Mouse (Mus musculus): ENCODE measurements around the gene Atcay. TPM values are rescaled to one million over a fixed set of nuclear protein-coding genes. Genes with fewer than 3 reads are reported as not detected.

Gene Atcay
- polyA plus RNA-seq, 1 experiment from 2014 or later = not detected

- peak overlapping the region; percentile 90 for H3K27ac ChIP-seq
- H3K4me1 ChIP-seq = peaks cover 39% of the 10 kb centered on the region
- peaks cover 25% of the 10 kb centered on the region for H3K36me3 ChIP-seq
- no peaks in the 10 kb centered on the region for H3K9me3 ChIP-seq (replicated peaks)
- 10% methylated on average over 5 of the region's 5 CpGs for WGBS
- H3K4me3 ChIP-seq = peak overlapping the region; percentile 93
- H3K27me3 ChIP-seq (ENCODE audit: low read depth, poor library complexity, severe bottlenecking) = no peaks in the 10 kb centered on the region
- no peak for DNase-seq (ENCODE audit: low spot score)
Measured at GRCm38 (mm10) chr10:81168087-81168431, 62.6 kb downstream of the Atcay start.

- H3K36me3 ChIP-seq = peaks cover 31% of the 10 kb centered on the region
- H3K27me3 ChIP-seq (ENCODE audit: low read depth, poor library complexity, severe bottlenecking) = no peaks in the 10 kb centered on the region
- H3K4me1 ChIP-seq = peaks cover 40% of the 10 kb centered on the region
- no peaks in the 10 kb centered on the region for H3K9me3 ChIP-seq (replicated peaks)
- WGBS = 1% methylated on average over 64 of the region's 64 CpGs
- H3K4me3 ChIP-seq = peak within 1 kb of the TSS; percentile 93
- H3K27ac ChIP-seq = peak within 1 kb of the TSS; percentile 90
- peak; percentile 99 for DNase-seq (ENCODE audit: low spot score)
Measured at GRCm38 (mm10) chr10:81167200-81168086, 63.2 kb downstream of the Atcay start, which contains the start of gene Pias4. Gene Pias4, minus strand, starts transcription at chr10:81167923.

GRCm38 (mm10) chr10:81165118-81165517 is 65.5 kb downstream of the Atcay start:
- H3K4me1 ChIP-seq = peaks cover 53% of the 10 kb centered on the region
- DNase-seq (ENCODE audit: low spot score) = no peak
- no peak overlapping the region for H3K4me3 ChIP-seq
- peaks cover 54% of the 10 kb centered on the region for H3K36me3 ChIP-seq
- H3K27ac ChIP-seq = no peak overlapping the region
- 61% methylated on average over 8 of the region's 8 CpGs for WGBS
- no peaks in the 10 kb centered on the region for H3K9me3 ChIP-seq (replicated peaks)
- H3K27me3 ChIP-seq (ENCODE audit: low read depth, poor library complexity, severe bottlenecking) = no peaks in the 10 kb centered on the region

- no peak for DNase-seq (ENCODE audit: low spot score)
- Histone ChIP-seq H3K27me3 (ENCODE audit: low read depth, poor library complexity, severe bottlenecking) (no peaks in the 10 kb centered on the region), H3K4me1 (peaks cover 37% of the 10 kb centered on the region), H3K4me3 (0 out of 2 replicates have a peak overlapping the region, but pooled peaks have one; percentile 2), H3K27ac (no peak overlapping the region), H3K36me3 (peaks cover 81% of the 10 kb centered on the region), H3K9me3 (replicated peaks) (no peaks in the 10 kb centered on the region)
- whole genome bisulfite sequencing = 59% methylated on average over 2 of the region's 2 CpGs
Measured at GRCm38 (mm10) chr10:81162318-81162652, 68.3 kb downstream of the Atcay start.

GRCm38 (mm10) chr10:81161602-81162317 is 68.9 kb downstream of the Atcay start:
- peaks cover 32% of the 10 kb centered on the region for H3K4me1 ChIP-seq
- H3K9me3 ChIP-seq (replicated peaks) = no peaks in the 10 kb centered on the region
- H3K36me3 ChIP-seq = peaks cover 86% of the 10 kb centered on the region
- no peaks in the 10 kb centered on the region for H3K27me3 ChIP-seq (ENCODE audit: low read depth, poor library complexity, severe bottlenecking)
- WGBS = 68% methylated on average over 8 of the region's 8 CpGs
- H3K27ac ChIP-seq = no peak overlapping the region
- DNase-seq (ENCODE audit: low spot score) = no peak
- 0 out of 2 replicates have a peak overlapping the region, but pooled peaks have one; percentile 2 for H3K4me3 ChIP-seq

GRCm38 (mm10) chr10:81154736-81155135 is 75.9 kb downstream of the Atcay start:
- Histone ChIP-seq H3K27ac (0 out of 2 replicates have a peak overlapping the region, but pooled peaks have one; percentile 5), H3K36me3 (peaks cover 85% of the 10 kb centered on the region), H3K9me3 (replicated peaks) (no peaks in the 10 kb centered on the region), H3K4me1 (peaks cover 11% of the 10 kb centered on the region), H3K27me3 (ENCODE audit: low read depth, poor library complexity, severe bottlenecking) (no peaks in the 10 kb centered on the region), H3K4me3 (no peak overlapping the region)
- DNase-seq (ENCODE audit: low spot score) = no peak
- WGBS = 86% methylated on average over 6 of the region's 6 CpGs

Small RNA genes within 50 kb of the gene (microRNA-seq; reads per million reads assigned to microRNA genes)
- gene Mir3057 = 15.5 reads per million, percentile 25 among the genes with 10 or more reads in this experiment

Other genes starting within 250 kb of the Atcay start
- 4.3 and 4.5 TPM in 2 replicates for gene Gng7, start 215.9 kb downstream of the Atcay start, polyA plus RNA-seq (2016; fragmentation: Nextera tagmentation; extraction: Ambion mirVana)
- 0.11 and 0.18 TPM in 2 replicates for gene Diras1, start 205.2 kb downstream of the Atcay start, polyA plus RNA-seq (2016; fragmentation: Nextera tagmentation; extraction: Ambion mirVana)
- 10.9 and 14.7 TPM in 2 replicates for gene Slc39a3, start 193.4 kb downstream of the Atcay start, polyA plus RNA-seq (2016; fragmentation: Nextera tagmentation; extraction: Ambion mirVana)
- gene Sgta, start 170.7 kb downstream of the Atcay start, polyA plus RNA-seq (2016; fragmentation: Nextera tagmentation; extraction: Ambion mirVana) = 284 and 291 TPM in 2 replicates
- gene Thop1, start 160.8 kb downstream of the Atcay start, polyA plus RNA-seq (2016; fragmentation: Nextera tagmentation; extraction: Ambion mirVana) = 113 and 128 TPM in 2 replicates
- gene Creb3l3, start 132.0 kb downstream of the Atcay start, polyA plus RNA-seq (2016; fragmentation: Nextera tagmentation; extraction: Ambion mirVana) = 0.58 and 0.66 TPM in 2 replicates
- 244 and 245 TPM in 2 replicates for gene Map2k2, start 124.9 kb downstream of the Atcay start, polyA plus RNA-seq (2016; fragmentation: Nextera tagmentation; extraction: Ambion mirVana)
- gene Zbtb7a, start 95.6 kb downstream of the Atcay start, polyA plus RNA-seq (2016; fragmentation: Nextera tagmentation; extraction: Ambion mirVana) = 9.6 and 11.7 TPM in 2 replicates
- gene Pias4, start 62.9 kb downstream of the Atcay start, polyA plus RNA-seq (2016; fragmentation: Nextera tagmentation; extraction: Ambion mirVana) = 73.6 and 73.9 TPM in 2 replicates
- 575 and 611 TPM in 2 replicates for gene Eef2, start 54.2 kb downstream of the Atcay start, polyA plus RNA-seq (2016; fragmentation: Nextera tagmentation; extraction: Ambion mirVana)
- gene Dapk3, start 47.8 kb downstream of the Atcay start, polyA plus RNA-seq (2016; fragmentation: Nextera tagmentation; extraction: Ambion mirVana) = 46.5 and 52.0 TPM in 2 replicates
- gene 4930442H23Rik, start 47.0 kb downstream of the Atcay start, polyA plus RNA-seq (2016; fragmentation: Nextera tagmentation; extraction: Ambion mirVana) = not detected in 2 replicates
- gene Nmrk2, start 28.8 kb downstream of the Atcay start, polyA plus RNA-seq (2016; fragmentation: Nextera tagmentation; extraction: Ambion mirVana) = not detected in 2 replicates
- gene Zfr2, start 2.3 kb upstream of the Atcay start, polyA plus RNA-seq (2016; fragmentation: Nextera tagmentation; extraction: Ambion mirVana) = 2.0 and 5.0 TPM in 2 replicates
- gene Matk, start 22.1 kb upstream of the Atcay start, polyA plus RNA-seq (2016; fragmentation: Nextera tagmentation; extraction: Ambion mirVana) = 2.1 and 3.0 TPM in 2 replicates
- 234 and 258 TPM in 2 replicates for gene Mrpl54, start 36.1 kb upstream of the Atcay start, polyA plus RNA-seq (2016; fragmentation: Nextera tagmentation; extraction: Ambion mirVana)
- gene Apba3, start 36.1 kb upstream of the Atcay start, polyA plus RNA-seq (2016; fragmentation: Nextera tagmentation; extraction: Ambion mirVana) = 56.5 and 57.6 TPM in 2 replicates
- 4.7 and 5.1 TPM in 2 replicates for gene Tjp3, start 60.7 kb upstream of the Atcay start, polyA plus RNA-seq (2016; fragmentation: Nextera tagmentation; extraction: Ambion mirVana)
- gene Pip5k1c, start 62.1 kb upstream of the Atcay start, polyA plus RNA-seq (2016; fragmentation: Nextera tagmentation; extraction: Ambion mirVana) = 67.0 and 71.3 TPM in 2 replicates
- gene Cactin, start 90.3 kb upstream of the Atcay start, polyA plus RNA-seq (2016; fragmentation: Nextera tagmentation; extraction: Ambion mirVana) = 62.5 and 67.7 TPM in 2 replicates
- gene Tbxa2r, start 97.9 kb upstream of the Atcay start, polyA plus RNA-seq (2016; fragmentation: Nextera tagmentation; extraction: Ambion mirVana) = 3.2 and 3.6 TPM in 2 replicates
- 0.09 TPM in 1 of 2 replicates, not detected in the other for gene Gipc3, start 112.4 kb upstream of the Atcay start, polyA plus RNA-seq (2016; fragmentation: Nextera tagmentation; extraction: Ambion mirVana)
- gene Hmg20b, start 119.6 kb upstream of the Atcay start, polyA plus RNA-seq (2016; fragmentation: Nextera tagmentation; extraction: Ambion mirVana) = 99.6 and 114 TPM in 2 replicates
- gene Mfsd12, start 126.7 kb upstream of the Atcay start, polyA plus RNA-seq (2016; fragmentation: Nextera tagmentation; extraction: Ambion mirVana) = 7.6 and 8.8 TPM in 2 replicates
- gene 4930404N11Rik, start 135.0 kb upstream of the Atcay start, polyA plus RNA-seq (2016; fragmentation: Nextera tagmentation; extraction: Ambion mirVana) = 0.24 and 0.38 TPM in 2 replicates
- gene Fzr1, start 147.7 kb upstream of the Atcay start, polyA plus RNA-seq (2016; fragmentation: Nextera tagmentation; extraction: Ambion mirVana) = 134 and 148 TPM in 2 replicates
- 101 and 115 TPM in 2 replicates for gene Dohh, start 153.6 kb upstream of the Atcay start, polyA plus RNA-seq (2016; fragmentation: Nextera tagmentation; extraction: Ambion mirVana)
- gene Gm48551, start 153.6 kb upstream of the Atcay start, polyA plus RNA-seq (2016; fragmentation: Nextera tagmentation; extraction: Ambion mirVana) = 3.8 and 4.2 TPM in 2 replicates
- gene Gm48552, start 158.2 kb upstream of the Atcay start, polyA plus RNA-seq (2016; fragmentation: Nextera tagmentation; extraction: Ambion mirVana) = 1.4 and 1.5 TPM in 2 replicates
- gene Smim24, start 162.2 kb upstream of the Atcay start, polyA plus RNA-seq (2016; fragmentation: Nextera tagmentation; extraction: Ambion mirVana) = 1.9 and 2.9 TPM in 2 replicates
- 9.3 and 19.8 TPM in 2 replicates for gene Nfic, start 224.8 kb upstream of the Atcay start, polyA plus RNA-seq (2016; fragmentation: Nextera tagmentation; extraction: Ambion mirVana)

All from limb, embryonic 10.5 days (tissue).